Mouse (Mus musculus) left cerebral cortex, adult 8-10 months (tissue): ENCODE data around the gene Zfp984. TPM values are rescaled to one million over a fixed set of nuclear protein-coding genes. Genes with fewer than 3 reads are reported as not detected.
"Not testable (repeated sequence)": the region's sequence is repeated elsewhere in the genome, so short reads cannot be mapped to it uniquely, and the experiment has no call there.

ENCODE experiments used
- DNase-seq, 2 experiments: peaks; one replicate each; pipeline ENCODE4 v3.0.0; 2022; ENCODE audit warnings: low spot score in 2 of 2
- total RNA-seq, 4 experiments: library from RNA; stranded (reverse); gene quantifications; 2 replicates each; pipeline ENCODE4 v1.2.4; 2022

Gene Zfp984
- 1 to 10 TPM; 1.9 to 2.6 (median 2.2) TPM for total RNA-seq

- not testable (repeated sequence) for DNase-seq
These were observed at the start of gene Zfp984 for GRCm38 (mm10) chr4:147809292-147809965. Gene Zfp984 (minus strand): TSS chr4:147809788.

GRCm38 (mm10) chr4:147850776-147851175 lies 41.2 kb upstream of the Zfp984 start:
- no peak for DNase-seq

GRCm38 (mm10) chr4:147848584-147848991 lies 39.0 kb upstream of the Zfp984 start:
- DNase-seq = no peak

GRCm38 (mm10) chr4:147847614-147848583 lies 38.3 kb upstream of the Zfp984 start, which contains the start of gene Zfp933:
Gene Zfp933 (minus strand): TSS chr4:147848366.
- DNase-seq = peak; percentile 53 to 75

GRCm38 (mm10) chr4:147842871-147843270 lies 33.3 kb upstream of the Zfp984 start:
- DNase-seq = no peak

- DNase-seq = not testable (repeated sequence)
These were observed 29.7 kb upstream of the Zfp984 start for GRCm38 (mm10) chr4:147839282-147839681.

GRCm38 (mm10) chr4:147824389-147824788 lies 14.8 kb upstream of the Zfp984 start:
- DNase-seq = no peak

GRCm38 (mm10) chr4:147821414-147821813 lies 11.8 kb upstream of the Zfp984 start:
- not testable (repeated sequence) for DNase-seq

- DNase-seq = not testable (repeated sequence)
These were observed 10.1 kb upstream of the Zfp984 start for GRCm38 (mm10) chr4:147819659-147820058.

GRCm38 (mm10) chr4:147814592-147815167 lies 5.1 kb upstream of the Zfp984 start:
- DNase-seq = no peak

GRCm38 (mm10) chr4:147813249-147813765 lies 3.7 kb upstream of the Zfp984 start:
- no peak for DNase-seq

GRCm38 (mm10) chr4:147809966-147810304 lies 347 bp upstream of the Zfp984 start:
- not testable (repeated sequence) for DNase-seq

- not testable (repeated sequence) for DNase-seq
These were observed 1.1 kb downstream of the Zfp984 start for GRCm38 (mm10) chr4:147808483-147808882.

GRCm38 (mm10) chr4:147795308-147795707 lies 14.3 kb downstream of the Zfp984 start:
- not testable (repeated sequence) for DNase-seq

- not testable (repeated sequence) for DNase-seq
These were observed 15.4 kb downstream of the Zfp984 start for GRCm38 (mm10) chr4:147794026-147794665.

- not testable (repeated sequence) for DNase-seq
These were observed 16.1 kb downstream of the Zfp984 start for GRCm38 (mm10) chr4:147793390-147793916.

- not testable (repeated sequence) for DNase-seq
These were observed 17.9 kb downstream of the Zfp984 start for GRCm38 (mm10) chr4:147791729-147792128.

- not testable (repeated sequence) for DNase-seq
These were observed 63.3 kb downstream of the Zfp984 start for GRCm38 (mm10) chr4:147746255-147746654.

GRCm38 (mm10) chr4:147738636-147739369 lies 70.8 kb downstream of the Zfp984 start:
- DNase-seq = not testable (repeated sequence)
